Mouse (Mus musculus) embryo, embryonic 9.5 days (tissue): ENCODE measurements around the gene Nr2f6.
A peak's percentile ranks its signal among the peaks of the same experiment; 100 is the strongest.

ENCODE experiments used
- DNase-seq: peaks from one replicate; pipeline ENCODE4 v3.0.0-alpha.2; 2017; ENCODE audit errors: extremely low spot score

The Nr2f6 gene

GRCm38 (mm10) chr8:71381421-71381970 is at the start of gene Nr2f6:
Nr2f6 (minus strand) TSS chr8:71381960.
- peak; percentile 79 for DNase-seq

DNA sequence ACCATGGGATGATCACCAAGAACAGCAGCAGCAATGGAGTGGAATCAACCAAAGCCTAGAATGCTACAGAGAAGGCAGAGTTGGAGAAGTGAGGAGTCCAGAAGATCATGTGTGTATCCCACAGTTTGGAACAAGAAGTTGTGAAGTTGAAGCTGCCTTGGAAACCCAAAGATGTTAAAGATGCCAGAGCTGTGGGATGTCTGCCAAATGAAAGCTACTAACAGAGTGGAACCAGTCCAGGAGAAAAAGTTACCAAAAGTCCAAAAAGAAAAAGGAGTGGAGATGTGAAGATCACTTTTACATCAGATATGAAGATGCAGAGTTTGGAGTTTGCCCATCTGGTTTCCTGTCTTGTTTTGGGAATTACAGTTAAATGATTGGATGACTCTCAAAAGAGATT is 40.4 kb upstream of the Nr2f6 start:
- no peak for DNase-seq

- DNase-seq: no peak
Measured at GRCm38 (mm10) chr8:71411535-71412273, 29.9 kb upstream of the Nr2f6 start.

GRCm38 (mm10) chr8:71408231-71408630 is 26.5 kb upstream of the Nr2f6 start:
- no peak for DNase-seq

DNA sequence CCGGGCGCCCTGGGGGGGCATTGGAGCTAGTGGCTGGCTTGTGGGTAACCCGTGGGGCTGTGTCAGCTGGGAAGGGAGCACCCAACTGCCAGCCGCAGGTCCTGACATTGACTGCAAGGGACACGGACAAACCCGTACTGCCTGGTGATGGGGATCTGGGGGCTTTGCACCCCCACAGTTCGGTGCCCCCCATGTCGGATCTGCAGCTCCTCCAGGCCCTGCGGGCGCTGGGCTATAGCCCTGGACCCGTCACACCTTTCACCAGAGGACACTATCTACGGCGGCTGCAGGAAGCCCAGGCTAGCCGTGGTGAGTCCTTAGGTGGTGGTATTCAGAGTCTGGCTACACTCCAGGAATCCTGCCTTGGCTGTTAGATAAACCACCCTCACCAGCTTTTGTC is 25.7 kb upstream of the Nr2f6 start:
- no peak for DNase-seq

- peak; percentile 87 for DNase-seq
Measured at GRCm38 (mm10) chr8:71406099-71407015, 24.6 kb upstream of the Nr2f6 start.

- DNase-seq: peak; percentile 98
Measured at GRCm38 (mm10) chr8:71405401-71406098, 23.8 kb upstream of the Nr2f6 start, which contains the start of gene Ankle1. Ankle1 (plus strand) TSS chr8:71406010.

- no peak for DNase-seq
Measured at GRCm38 (mm10) chr8:71404951-71405351, 23.2 kb upstream of the Nr2f6 start.

DNA sequence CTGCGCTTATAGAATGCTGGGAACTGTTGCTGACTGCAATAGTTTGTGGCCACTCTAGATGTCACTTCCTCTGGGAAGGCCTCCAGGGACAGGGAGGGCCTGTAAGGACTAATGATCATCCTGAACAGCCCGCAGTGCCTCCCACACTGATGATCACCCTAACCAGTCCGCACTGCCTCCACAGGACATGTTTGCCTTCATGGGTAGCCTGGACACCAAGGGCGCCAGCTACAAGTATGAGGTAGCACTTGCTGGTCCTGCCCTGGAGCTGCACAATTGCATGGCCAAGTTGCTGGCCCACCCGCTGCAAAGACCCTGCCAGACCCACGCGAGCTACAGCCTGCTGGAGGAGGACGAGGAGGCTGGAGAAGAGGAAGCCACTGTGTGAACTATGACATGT is 22.3 kb upstream of the Nr2f6 start:
- no peak for DNase-seq

DNA sequence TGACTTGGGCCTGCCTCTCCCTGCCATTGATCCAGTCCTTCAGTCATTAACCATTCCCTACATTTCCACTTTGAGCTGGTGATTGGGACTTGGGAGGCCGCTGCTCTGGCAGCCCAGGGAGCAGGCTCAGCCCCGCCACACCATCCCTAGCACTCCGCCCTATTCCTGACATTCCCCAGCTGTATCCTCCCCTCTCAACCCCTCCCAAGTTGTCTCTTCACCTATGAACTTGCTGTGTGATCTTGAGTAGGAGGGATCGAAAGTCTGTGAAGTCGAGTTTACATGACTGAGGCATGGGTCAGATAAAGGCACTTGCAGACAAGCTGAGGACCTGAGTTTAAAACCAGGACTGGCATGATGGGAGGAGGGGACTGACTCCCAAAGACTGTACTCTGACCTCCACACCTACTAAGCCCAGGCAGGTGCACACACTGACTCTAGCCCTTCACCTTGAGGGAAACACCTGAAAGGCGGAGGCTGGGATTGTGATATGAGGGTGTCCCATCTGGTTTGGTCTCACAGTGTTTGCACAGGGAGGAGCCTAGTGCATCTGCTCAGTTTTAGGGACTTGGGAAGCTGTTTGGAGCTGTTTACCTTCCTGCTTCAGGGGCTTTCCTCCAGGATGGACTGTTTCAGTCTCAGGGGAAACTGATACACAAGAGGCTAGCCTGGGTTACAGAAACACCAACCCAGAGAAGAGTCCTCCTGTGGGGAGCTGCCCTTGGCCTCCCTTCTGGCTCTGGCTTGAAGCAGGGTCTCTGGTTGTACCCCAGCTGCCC is 21.5 kb upstream of the Nr2f6 start:
- DNase-seq: no peak

- DNase-seq: no peak
Measured at GRCm38 (mm10) chr8:71402446-71402964, 20.7 kb upstream of the Nr2f6 start.

DNA sequence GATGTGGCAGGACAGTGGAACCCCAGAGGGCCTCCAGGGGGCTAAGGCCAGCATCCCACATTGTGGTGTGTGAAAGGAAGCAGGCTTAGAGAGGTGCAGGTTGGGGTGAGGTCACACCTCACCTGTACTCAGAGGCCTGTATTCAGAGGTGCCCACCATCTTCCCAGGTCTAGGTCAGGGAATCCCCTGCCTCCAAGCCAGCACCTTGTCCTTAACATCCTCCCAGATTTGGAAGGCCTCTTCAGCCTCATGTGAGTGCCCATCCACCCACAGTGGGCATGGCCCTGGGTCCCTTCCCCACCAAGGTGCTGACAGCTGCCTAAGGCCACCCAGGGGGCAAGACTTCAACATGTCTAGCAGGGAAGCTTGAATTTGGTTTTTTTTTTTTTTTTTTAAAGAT is 19.7 kb upstream of the Nr2f6 start:
- DNase-seq: no peak

DNA sequence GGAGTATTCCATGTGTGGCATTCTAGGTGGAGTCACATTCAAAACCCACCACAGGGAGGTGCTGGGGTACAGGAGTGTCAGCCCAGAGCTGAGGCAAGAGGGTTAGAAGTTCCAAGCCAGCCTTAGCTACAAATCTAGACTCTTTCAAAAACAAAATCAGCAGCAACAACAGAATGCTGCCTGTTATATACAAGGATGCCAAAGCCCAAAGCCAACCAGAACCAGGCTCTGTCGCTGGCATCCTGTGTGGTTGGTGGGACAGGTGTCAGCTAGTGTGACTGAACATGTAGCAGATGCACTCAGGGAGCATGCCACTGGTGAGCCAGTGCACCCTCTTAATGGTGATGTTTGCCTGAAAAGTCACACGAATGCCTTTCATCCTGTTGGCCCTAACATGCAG is 19.1 kb upstream of the Nr2f6 start:
- DNase-seq: no peak

DNA sequence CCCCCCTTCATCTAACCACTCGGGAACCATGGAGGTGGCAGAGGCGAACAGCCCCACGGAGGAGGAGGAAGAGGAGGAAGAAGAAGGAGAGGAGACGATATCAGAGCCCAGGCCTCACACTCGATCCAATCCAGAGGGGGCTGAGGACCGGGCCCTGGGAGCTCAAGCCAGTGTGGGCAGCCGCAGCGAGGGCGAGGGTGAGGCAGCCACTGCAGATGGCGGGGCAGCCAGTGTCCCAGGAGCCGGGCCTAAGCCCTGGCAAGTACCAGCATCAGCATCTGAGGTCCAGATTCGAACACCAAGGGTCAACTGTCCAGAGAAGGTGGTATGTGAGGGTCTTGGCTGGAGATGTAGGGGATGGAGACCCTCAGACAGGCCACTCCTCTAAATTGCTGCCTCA is 15.9 kb upstream of the Nr2f6 start:
- no peak for DNase-seq

GRCm38 (mm10) chr8:71396639-71397305 is 15.0 kb upstream of the Nr2f6 start, which contains the start of gene Babam1:
Babam1 (plus strand) TSS chr8:71396861.
- peak; percentile 91 for DNase-seq

GRCm38 (mm10) chr8:71395629-71396028 is 13.9 kb upstream of the Nr2f6 start, which contains the start of gene Ushbp1:
Ushbp1 (minus strand) TSS chr8:71395802.
- DNase-seq: no peak

DNA sequence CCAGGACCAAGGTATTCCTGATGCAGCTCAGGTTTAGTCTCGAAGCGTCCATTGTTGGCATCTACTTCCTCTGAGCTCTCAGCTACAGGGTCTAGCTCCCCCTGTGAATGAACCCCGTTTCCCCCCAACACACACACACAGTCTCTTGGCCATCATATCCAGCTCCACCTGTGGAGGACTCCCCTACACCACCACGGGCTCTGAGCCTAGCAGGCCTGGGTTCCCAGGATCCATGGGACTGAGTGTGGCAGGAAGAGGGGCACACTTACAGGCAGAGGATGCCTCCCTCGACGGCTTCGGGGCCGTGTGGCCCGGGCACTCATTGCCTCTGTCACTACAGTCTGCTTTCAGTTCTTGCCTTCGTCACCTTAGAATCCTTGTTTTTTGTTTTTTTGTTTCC is 13.3 kb upstream of the Nr2f6 start:
- no peak for DNase-seq

- DNase-seq: no peak
Measured at GRCm38 (mm10) chr8:71394481-71394880, 12.7 kb upstream of the Nr2f6 start.

GRCm38 (mm10) chr8:71392871-71393270 is 11.1 kb upstream of the Nr2f6 start:
- peak; percentile 54 for DNase-seq

- no peak for DNase-seq
Measured at GRCm38 (mm10) chr8:71392391-71392790, 10.6 kb upstream of the Nr2f6 start.
